Mouse (Mus musculus) MEL (cell line): ENCODE measurements at regions not wholly inside any gene's neighbourhood (a gene's known extent, or its start where the extent isn't known, plus 50 kb on each side); places are given as distances from the start of the nearest gene placed in this dataset.

ENCODE experiments used
- ETS1 ChIP-seq: IDR thresholded peaks from 2 replicates; pipeline ENCODE4 v1.6.1; 2012; ENCODE audit warnings: low read depth, mild to moderate bottlenecking, inconsistent platforms, low read length, improper control_type of control experiment, moderate library complexity
- MAX ChIP-seq: IDR thresholded peaks from 2 replicates; pipeline ENCODE4 v1.6.1; 2011; ENCODE audit warnings: low read length, improper control_type of control experiment
- POLR2A ChIP-seq, 2 experiments: IDR thresholded peaks; 2 replicates each; pipeline ENCODE4 v1.6.1; 2011 to 2012; ENCODE audit warnings: low read length in 2 of 2, mild to moderate bottlenecking in 2 of 2, control low read depth in 1 of 2, improper control_type of control experiment in 1 of 2, low read depth in 1 of 2, moderate library complexity in 1 of 2; ENCODE audit not compliant: control insufficient read depth in 1 of 2, insufficient read depth in 1 of 2, poor library complexity in 1 of 2
- TAL1 ChIP-seq: IDR thresholded peaks from 2 replicates; pipeline ENCODE4 v1.6.1; 2012; ENCODE audit warnings: mild to moderate bottlenecking, inconsistent platforms, low read length, moderate library complexity, mixed read lengths
- USF2 ChIP-seq, 2 experiments: IDR thresholded peaks; 2 replicates each; pipeline ENCODE4 v1.6.1; 2011 to 2012; ENCODE audit warnings: improper control_type of control experiment in 2 of 2, low read length in 2 of 2, borderline replicate concordance in 1 of 2, inconsistent platforms in 1 of 2, low read depth in 1 of 2, mild to moderate bottlenecking in 1 of 2; ENCODE audit not compliant: insufficient read depth in 1 of 2
- ZC3H11A ChIP-seq: IDR thresholded peaks from 2 replicates; pipeline ENCODE4 v1.6.1; 2012; ENCODE audit warnings: low read depth, mild to moderate bottlenecking, inconsistent platforms, low read length, improper control_type of control experiment

- TF ChIP-seq USF2 (IDR thresholded peaks at IDR 0.05; ENCODE audit: borderline replicate concordance in 1 of 2, insufficient read depth in 1 of 2, low read depth in 1 of 2, low read length in 2 of 2) (no peak), MAX (no peak), ZC3H11A (no peak), TAL1 (no peak), POLR2A (IDR thresholded peaks at IDR 0.05; ENCODE audit: control insufficient read depth in 1 of 2, insufficient read depth in 1 of 2, low read depth in 1 of 2, low read length in 2 of 2, poor library complexity in 1 of 2) (no peak), ETS1 (no peak)
Observed at GRCm38 (mm10) chr13:44121241-44121671, 336.7 kb downstream of the Cd83 start.
